Mouse (Mus musculus): ENCODE results near the gene Galnt18. TPM values are rescaled to one million over a fixed set of nuclear protein-coding genes. Genes with fewer than 3 reads are reported as not detected.

Galnt18 gene
- polyA plus RNA-seq, 1 experiment from 2014 or later = 20.8 TPM

- no peaks in the 10 kb centered on the region for H3K4me1 ChIP-seq (ENCODE audit: control insufficient read depth, insufficient read depth, low read length)
- ATAC-seq = no peak
- no peak overlapping the region for H3K9ac ChIP-seq (ENCODE audit: low read depth, low read length)
- H3K9me3 ChIP-seq (replicated peaks; ENCODE audit: control insufficient read depth, low read length, poor library complexity, severe bottlenecking) = no peaks in the 10 kb centered on the region
- no peak overlapping the region for H3K4me2 ChIP-seq (ENCODE audit: low read length)
- 84% methylated on average over 8 of the region's 8 CpGs for WGBS
- H3K27ac ChIP-seq (ENCODE audit: low read length) = no peak overlapping the region
- H3K4me3 ChIP-seq (ENCODE audit: low read depth, low read length) = no peak overlapping the region
- no peaks in the 10 kb centered on the region for H3K36me3 ChIP-seq (ENCODE audit: control insufficient read depth, insufficient read depth, low read length)
- no peaks in the 10 kb centered on the region for H3K27me3 ChIP-seq (ENCODE audit: control insufficient read depth, insufficient read depth, low read depth, low read length)
Observed at GRCm38 (mm10) chr7:111730346-111731269, 49.2 kb downstream of the Galnt18 start.

DNA sequence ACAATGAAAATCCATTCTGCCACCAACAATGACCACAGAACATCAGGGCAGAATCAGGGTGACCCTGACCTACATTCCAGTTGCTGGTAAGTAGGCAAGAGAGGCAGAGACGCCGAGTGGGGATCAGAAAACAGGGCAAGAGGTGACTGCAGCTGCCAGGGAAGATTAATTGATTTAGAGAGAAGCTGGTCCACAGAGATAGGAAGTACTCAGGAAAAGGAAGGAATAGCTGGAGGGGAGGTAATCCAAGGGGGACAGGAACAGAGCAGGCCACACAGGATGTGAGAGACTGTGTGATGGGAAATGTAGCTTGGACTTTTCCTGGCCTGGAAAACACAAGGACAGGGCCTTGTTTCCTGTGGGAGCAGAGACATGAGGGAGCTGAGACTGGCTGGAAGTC lies 52.8 kb downstream of the Galnt18 start:
- H3K36me3 ChIP-seq (ENCODE audit: control insufficient read depth, insufficient read depth, low read length) = no peaks in the 10 kb centered on the region
- no peaks in the 10 kb centered on the region for H3K4me1 ChIP-seq (ENCODE audit: control insufficient read depth, insufficient read depth, low read length)
- H3K9ac ChIP-seq (ENCODE audit: low read depth, low read length) = no peak overlapping the region
- 58% methylated on average over 2 of the region's 2 CpGs for WGBS
- H3K27me3 ChIP-seq (ENCODE audit: control insufficient read depth, insufficient read depth, low read depth, low read length) = no peaks in the 10 kb centered on the region
- H3K9me3 ChIP-seq (replicated peaks; ENCODE audit: control insufficient read depth, low read length, poor library complexity, severe bottlenecking) = no peaks in the 10 kb centered on the region
- H3K27ac ChIP-seq (ENCODE audit: low read length) = no peak overlapping the region
- no peak overlapping the region for H3K4me2 ChIP-seq (ENCODE audit: low read length)
- H3K4me3 ChIP-seq (ENCODE audit: low read depth, low read length) = no peak overlapping the region
- no peak for ATAC-seq

DNA sequence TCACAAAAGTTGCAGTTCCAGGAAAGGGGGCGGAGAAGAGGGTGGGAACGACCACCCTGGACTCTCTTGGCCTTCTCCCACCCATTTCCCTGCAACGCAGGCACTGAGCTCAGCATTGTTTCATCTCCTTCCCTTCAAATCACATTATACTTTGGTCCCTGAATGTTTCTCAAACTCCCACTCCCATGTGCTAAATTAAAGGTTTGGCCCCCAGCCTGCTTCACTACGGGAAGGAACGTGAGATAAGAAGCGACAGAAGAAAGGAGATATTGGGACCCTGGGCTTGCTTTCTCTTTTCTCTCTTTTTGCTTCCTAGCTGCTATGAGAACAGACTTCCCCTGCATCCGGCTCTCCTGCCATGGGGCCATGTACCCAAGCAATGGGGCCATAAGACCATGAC lies 55.0 kb downstream of the Galnt18 start:
- ATAC-seq = no peak
- Histone ChIP-seq H3K9me3 (replicated peaks; ENCODE audit: control insufficient read depth, low read length, poor library complexity, severe bottlenecking) (no peaks in the 10 kb centered on the region), H3K36me3 (ENCODE audit: control insufficient read depth, insufficient read depth, low read length) (no peaks in the 10 kb centered on the region), H3K9ac (ENCODE audit: low read depth, low read length) (no peak overlapping the region), H3K4me3 (ENCODE audit: low read depth, low read length) (no peak overlapping the region), H3K4me2 (ENCODE audit: low read length) (no peak overlapping the region), H3K27ac (ENCODE audit: low read length) (no peak overlapping the region), H3K4me1 (ENCODE audit: control insufficient read depth, insufficient read depth, low read length) (peaks cover 10% of the 10 kb centered on the region), H3K27me3 (ENCODE audit: control insufficient read depth, insufficient read depth, low read depth, low read length) (no peaks in the 10 kb centered on the region)
- 86% methylated on average over 7 of the region's 7 CpGs for WGBS

DNA sequence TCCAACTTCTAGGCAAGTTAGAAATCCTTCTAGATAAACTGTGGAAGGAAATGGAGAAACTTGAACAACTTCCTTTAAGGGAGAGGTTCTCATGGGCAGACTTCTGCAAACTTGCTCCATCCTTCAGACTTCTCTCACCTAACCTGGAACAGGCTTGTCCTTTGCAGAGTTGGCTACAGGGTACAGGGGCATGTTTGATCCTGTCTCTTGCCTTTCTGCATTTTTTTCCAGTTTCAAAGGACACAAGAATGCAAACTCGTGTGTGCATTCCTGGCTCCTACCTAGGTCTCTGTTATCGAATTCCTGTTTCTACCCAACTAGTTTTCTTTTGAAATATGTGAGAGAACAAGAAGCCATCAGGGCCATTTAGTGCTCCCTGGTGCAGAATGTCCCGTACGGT lies 55.8 kb downstream of the Galnt18 start:
- Histone ChIP-seq H3K27ac (ENCODE audit: low read length) (no peak overlapping the region), H3K4me1 (ENCODE audit: control insufficient read depth, insufficient read depth, low read length) (peaks cover 10% of the 10 kb centered on the region), H3K9me3 (replicated peaks; ENCODE audit: control insufficient read depth, low read length, poor library complexity, severe bottlenecking) (no peaks in the 10 kb centered on the region), H3K4me2 (ENCODE audit: low read length) (no peak overlapping the region), H3K36me3 (ENCODE audit: control insufficient read depth, insufficient read depth, low read length) (no peaks in the 10 kb centered on the region), H3K9ac (ENCODE audit: low read depth, low read length) (no peak overlapping the region), H3K4me3 (ENCODE audit: low read depth, low read length) (no peak overlapping the region), H3K27me3 (ENCODE audit: control insufficient read depth, insufficient read depth, low read depth, low read length) (no peaks in the 10 kb centered on the region)
- WGBS = 89% methylated on average over 4 of the region's 4 CpGs
- ATAC-seq = no peak

DNA sequence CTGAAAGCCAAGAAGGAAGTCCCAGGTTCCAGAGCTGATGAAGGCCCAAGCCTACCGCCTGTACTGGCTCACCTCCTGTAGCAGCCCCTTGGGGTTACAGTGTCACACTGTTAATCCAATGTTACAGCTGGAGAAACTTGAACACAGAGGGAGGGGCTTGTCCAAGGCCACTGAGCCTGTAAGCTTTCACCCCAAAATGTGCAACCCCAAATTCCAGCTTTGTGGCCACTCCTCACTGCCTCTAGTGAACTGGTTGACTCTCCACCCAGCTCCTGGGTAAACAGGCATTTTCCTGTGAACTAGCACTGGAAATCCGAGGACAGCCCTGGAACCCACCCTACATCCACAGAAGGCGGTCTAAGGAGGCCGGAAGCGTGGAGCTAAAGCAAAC lies 58.5 kb downstream of the Galnt18 start:
- no peak for ATAC-seq
- Histone ChIP-seq H3K36me3 (ENCODE audit: control insufficient read depth, insufficient read depth, low read length) (no peaks in the 10 kb centered on the region), H3K27me3 (ENCODE audit: control insufficient read depth, insufficient read depth, low read depth, low read length) (no peaks in the 10 kb centered on the region), H3K4me2 (ENCODE audit: low read length) (no peak overlapping the region), H3K27ac (ENCODE audit: low read length) (no peak overlapping the region), H3K4me3 (ENCODE audit: low read depth, low read length) (no peak overlapping the region), H3K9ac (ENCODE audit: low read depth, low read length) (no peak overlapping the region), H3K4me1 (ENCODE audit: control insufficient read depth, insufficient read depth, low read length) (peaks cover 10% of the 10 kb centered on the region), H3K9me3 (replicated peaks; ENCODE audit: control insufficient read depth, low read length, poor library complexity, severe bottlenecking) (no peaks in the 10 kb centered on the region)
- 86% methylated on average over 5 of the region's 5 CpGs for WGBS

- Histone ChIP-seq H3K4me3 (ENCODE audit: low read depth, low read length) (no peak overlapping the region), H3K4me1 (ENCODE audit: control insufficient read depth, insufficient read depth, low read length) (peaks cover 10% of the 10 kb centered on the region), H3K4me2 (ENCODE audit: low read length) (no peak overlapping the region), H3K27ac (ENCODE audit: low read length) (peak overlapping the region; percentile 55), H3K36me3 (ENCODE audit: control insufficient read depth, insufficient read depth, low read length) (no peaks in the 10 kb centered on the region), H3K9me3 (replicated peaks; ENCODE audit: control insufficient read depth, low read length, poor library complexity, severe bottlenecking) (no peaks in the 10 kb centered on the region), H3K9ac (ENCODE audit: low read depth, low read length) (no peak overlapping the region), H3K27me3 (ENCODE audit: control insufficient read depth, insufficient read depth, low read depth, low read length) (no peaks in the 10 kb centered on the region)
- 75% methylated on average over 8 of the region's 8 CpGs for WGBS
- no peak for ATAC-seq
Observed at GRCm38 (mm10) chr7:111720511-111721307, 59.1 kb downstream of the Galnt18 start.

DNA sequence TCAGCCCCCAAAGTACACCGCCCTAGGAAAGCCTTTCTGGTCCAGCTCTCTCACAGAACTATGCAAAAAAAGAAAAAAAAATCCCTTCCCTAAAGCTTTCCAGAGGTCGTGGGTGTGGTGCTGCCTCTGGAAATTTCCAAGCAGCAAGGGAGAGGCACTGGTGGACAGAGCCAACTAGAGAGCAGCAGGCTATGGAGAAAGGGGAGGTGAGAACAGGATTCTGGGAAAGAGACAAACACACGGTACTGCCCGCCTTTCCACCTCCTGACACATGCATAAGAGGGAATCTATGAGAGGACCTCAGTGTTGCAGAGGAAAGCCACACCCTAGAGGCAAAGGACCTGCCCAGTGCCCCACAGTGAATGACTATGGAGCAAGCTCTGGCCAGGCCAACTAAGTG lies 60.9 kb downstream of the Galnt18 start:
- WGBS = 69% methylated on average over 4 of the region's 4 CpGs
- Histone ChIP-seq H3K27me3 (ENCODE audit: control insufficient read depth, insufficient read depth, low read depth, low read length) (no peaks in the 10 kb centered on the region), H3K9ac (ENCODE audit: low read depth, low read length) (no peak overlapping the region), H3K9me3 (replicated peaks; ENCODE audit: control insufficient read depth, low read length, poor library complexity, severe bottlenecking) (no peaks in the 10 kb centered on the region), H3K4me3 (ENCODE audit: low read depth, low read length) (no peak overlapping the region), H3K4me1 (ENCODE audit: control insufficient read depth, insufficient read depth, low read length) (peaks cover 10% of the 10 kb centered on the region), H3K27ac (ENCODE audit: low read length) (no peak overlapping the region), H3K4me2 (ENCODE audit: low read length) (no peak overlapping the region), H3K36me3 (ENCODE audit: control insufficient read depth, insufficient read depth, low read length) (no peaks in the 10 kb centered on the region)
- no peak for ATAC-seq

DNA sequence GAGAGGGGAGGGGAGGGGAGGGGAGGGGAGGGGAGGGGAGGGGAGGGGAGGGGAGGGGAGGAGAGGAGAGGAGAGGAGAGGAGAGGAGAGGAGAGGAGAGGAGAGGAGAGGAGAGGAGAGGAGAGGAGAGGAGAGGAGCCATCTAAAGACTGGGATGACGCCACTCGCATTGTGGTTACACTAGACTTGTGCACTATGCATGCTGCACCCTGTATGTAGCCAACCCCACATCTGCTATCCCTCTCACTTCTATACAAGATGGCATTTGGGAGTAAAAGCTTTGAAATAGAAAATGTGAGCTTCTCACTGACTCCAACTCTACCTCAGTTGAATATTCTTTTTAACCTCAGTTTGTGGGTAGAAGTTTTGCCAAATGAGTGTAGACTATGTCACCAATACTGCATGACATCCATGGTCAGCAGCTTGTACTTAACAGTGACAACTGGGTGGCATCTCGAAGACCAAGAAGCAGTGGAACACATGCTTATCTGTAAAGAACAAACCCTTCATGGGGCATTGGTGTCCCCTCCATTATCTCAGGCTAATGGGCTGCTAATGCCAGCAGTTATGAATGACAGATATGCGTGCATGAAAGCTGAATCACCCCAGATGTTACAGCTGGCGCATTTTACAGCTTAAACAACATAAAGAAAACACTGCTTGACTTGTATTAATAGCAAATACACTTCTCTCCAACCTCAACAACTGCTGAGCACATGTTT lies 65.0 kb downstream of the Galnt18 start:
- H3K9me3 ChIP-seq (replicated peaks; ENCODE audit: control insufficient read depth, low read length, poor library complexity, severe bottlenecking) = no peaks in the 10 kb centered on the region
- H3K27ac ChIP-seq (ENCODE audit: low read length) = no peak overlapping the region
- H3K4me2 ChIP-seq (ENCODE audit: low read length) = no peak overlapping the region
- no peaks in the 10 kb centered on the region for H3K36me3 ChIP-seq (ENCODE audit: control insufficient read depth, insufficient read depth, low read length)
- WGBS = 81% methylated on average over 5 of the region's 5 CpGs
- H3K4me1 ChIP-seq (ENCODE audit: control insufficient read depth, insufficient read depth, low read length) = 0 out of 2 replicates have a peak, but pooled peaks cover under 1% of the 10 kb centered on the region
- no peak for ATAC-seq
- H3K27me3 ChIP-seq (ENCODE audit: control insufficient read depth, insufficient read depth, low read depth, low read length) = no peaks in the 10 kb centered on the region
- no peak overlapping the region for H3K4me3 ChIP-seq (ENCODE audit: low read depth, low read length)
- no peak overlapping the region for H3K9ac ChIP-seq (ENCODE audit: low read depth, low read length)

Data from midbrain, embryonic 16.5 days (tissue).